Mouse (Mus musculus) left cerebral cortex, postnatal 36 days (tissue): ENCODE data around the gene Klk1b4. TPM values are rescaled to one million over a fixed set of nuclear protein-coding genes. Genes with fewer than 3 reads are reported as not detected.
"Not testable (repeated sequence)": the region's sequence is repeated elsewhere in the genome, so short reads cannot be mapped to it uniquely, and the experiment has no call there.

Experiments
- DNase-seq, 2 experiments: peaks; one replicate each; pipeline ENCODE4 v3.0.0; 2021 to 2022; ENCODE audit warnings: low spot score in 2 of 2, mixed read lengths in 1 of 2
- intact Hi-C: fragments of 180-260 bp; cut with DNase I; formaldehyde crosslinking; loops from one replicate; pipeline ENCODE4 v1.15.1; 2025
- total RNA-seq, 2 experiments: library from RNA; stranded (reverse); gene quantifications; 2 replicates each; pipeline ENCODE4 v1.2.3; 2021

The Klk1b4 gene
- total RNA-seq, 2 experiments from 2014 or later: not detected

DNA sequence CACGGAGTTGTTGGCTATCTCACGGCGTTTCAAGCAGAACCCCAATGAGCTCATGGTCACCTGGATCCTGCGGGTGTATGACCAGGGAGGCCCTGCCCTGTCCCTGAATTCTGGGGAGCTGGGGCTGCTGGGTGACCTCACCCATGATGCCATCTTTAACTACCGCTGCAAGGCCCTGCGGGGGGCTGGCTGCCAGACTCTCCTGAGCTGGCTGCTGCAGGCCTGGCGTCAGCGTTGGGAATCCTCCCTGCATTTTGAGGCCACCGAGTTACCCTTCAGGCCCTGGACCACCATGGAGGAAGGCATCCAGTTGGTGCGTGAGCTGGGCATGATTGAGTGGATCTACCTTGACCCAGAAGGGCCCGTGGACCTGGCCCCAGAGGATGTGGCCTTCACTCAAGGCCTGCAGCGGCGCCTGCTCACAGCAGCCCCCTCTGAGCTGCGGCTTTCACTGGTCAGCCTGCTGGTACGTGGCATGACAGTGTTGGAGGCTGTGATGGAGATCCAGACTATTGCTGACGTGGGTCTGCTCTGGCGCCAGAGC, 43.6 kb downstream of the Klk1b4 start:
- intact Hi-C loops, DNase-seq: not testable (repeated sequence)

DNA sequence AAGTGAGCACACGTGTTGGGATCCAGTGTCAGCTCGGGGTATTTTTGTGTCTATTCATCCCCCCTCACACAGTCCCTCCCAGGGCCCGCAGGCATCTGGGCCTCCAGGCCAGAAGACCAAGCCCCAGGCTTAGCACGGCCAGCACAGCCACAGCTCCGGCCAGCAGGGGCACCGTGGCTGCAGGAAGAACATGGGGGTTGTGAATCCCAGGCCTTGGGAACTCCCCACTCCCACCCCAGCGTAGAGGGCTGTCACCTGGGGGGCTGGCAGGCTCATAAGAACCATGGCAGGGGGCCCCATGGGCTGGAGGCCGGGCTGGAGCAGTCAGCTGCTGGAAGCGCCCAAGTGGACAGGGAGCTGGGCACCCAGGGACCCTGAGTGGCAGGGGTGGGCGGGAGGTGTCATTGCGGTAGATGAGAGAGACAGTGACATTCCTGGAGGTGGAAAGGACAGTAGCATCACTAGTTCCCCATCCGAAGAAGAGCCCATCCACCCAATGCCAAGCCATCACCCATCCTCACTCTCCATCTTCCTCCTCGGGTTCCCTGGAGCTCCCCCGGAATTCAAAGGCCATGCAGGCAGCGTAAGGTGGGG, 45.9 kb downstream of the Klk1b4 start:
- intact Hi-C loops: no loop called here
- no peak for DNase-seq

DNA sequence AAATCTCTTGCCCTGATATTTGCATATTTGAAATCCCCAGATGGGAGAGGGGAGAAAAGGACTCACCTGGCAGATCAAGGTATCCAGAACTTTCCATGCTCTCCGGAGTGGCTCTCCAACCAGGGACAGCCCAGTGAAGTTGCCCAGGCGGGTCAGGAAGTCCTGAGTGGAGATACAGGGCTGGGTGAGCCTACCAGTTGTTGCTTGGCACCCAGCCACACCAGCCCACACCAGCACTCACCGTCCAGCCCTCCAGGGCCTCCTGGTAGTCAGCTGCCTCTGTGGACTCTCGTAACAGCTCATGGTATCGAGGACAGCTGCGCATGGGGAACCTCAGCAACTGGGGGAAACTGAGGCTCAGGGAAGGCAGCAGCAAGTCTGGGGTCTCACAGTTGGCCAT, 47.7 kb downstream of the Klk1b4 start:
- intact Hi-C loops: no loop called here
- no peak for DNase-seq

DNA sequence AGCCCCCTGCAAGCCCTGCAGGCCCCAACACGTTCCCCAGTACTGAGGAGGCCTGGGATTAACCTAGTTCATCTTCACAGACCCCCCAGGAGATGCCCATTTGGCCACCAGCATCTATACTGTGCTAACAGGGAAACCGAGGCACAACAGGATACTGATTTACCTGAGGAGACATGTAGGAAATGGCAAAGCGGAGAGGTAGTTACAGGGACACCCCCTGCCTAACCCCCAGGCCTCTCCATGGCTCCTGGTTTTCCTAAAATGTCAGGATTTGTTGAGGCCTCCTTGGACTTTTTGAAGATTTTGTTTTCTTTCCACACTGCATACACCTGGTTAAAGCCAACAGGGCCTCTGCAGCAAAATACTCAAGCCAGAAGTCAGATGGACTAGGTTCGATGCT, 50.0 kb downstream of the Klk1b4 start, which contains the start of gene Acp4:
Gene Acp4 (minus strand): TSS at position 101 of the 400 bp plus-strand sequence.
- no peak for DNase-seq
- intact Hi-C loops: no loop called here

DNA sequence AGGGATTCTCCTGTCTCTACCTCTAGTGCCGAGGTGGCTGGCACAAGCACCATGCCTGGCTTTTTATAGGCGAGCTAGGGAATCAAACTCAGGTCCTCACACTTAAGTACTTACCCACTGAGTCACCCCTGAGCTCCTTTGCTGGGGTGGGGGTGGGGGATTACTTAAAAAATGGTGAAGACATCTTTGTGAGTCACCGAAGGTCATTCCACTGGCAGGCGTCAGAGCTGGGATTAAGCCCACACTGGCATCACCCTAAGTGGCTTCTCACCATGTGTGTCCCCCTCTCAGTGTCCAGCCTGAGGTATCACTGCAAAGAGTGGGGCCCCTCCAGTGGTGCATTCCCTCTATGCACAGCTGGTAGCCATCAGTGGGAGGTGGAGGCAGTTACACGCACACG, 53.2 kb downstream of the Klk1b4 start:
- intact Hi-C loops: no loop called here

DNA sequence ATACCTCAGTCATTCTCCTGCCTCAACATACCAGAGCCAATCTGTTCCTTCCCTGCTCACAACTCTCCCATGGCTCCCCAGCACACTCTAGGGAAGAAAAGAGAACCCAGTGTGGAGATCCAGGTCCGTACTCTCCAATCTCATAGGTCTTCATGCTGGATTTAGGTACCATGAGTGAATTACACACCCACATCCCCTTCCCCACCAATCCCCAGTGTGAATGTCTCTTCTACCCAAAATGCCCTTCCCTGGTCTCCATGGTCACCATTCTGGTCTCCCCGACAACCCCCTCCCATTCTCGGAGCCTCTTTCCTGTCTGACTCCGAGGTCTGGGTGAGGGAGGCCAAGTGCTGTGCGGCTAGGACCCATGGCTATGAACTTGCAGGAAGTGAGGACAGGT, 53.9 kb downstream of the Klk1b4 start, which contains the start of gene Gm15517:
Gene Gm15517 (plus strand): TSS at position 301 of the 400 bp plus-strand sequence.
- DNase-seq: no peak
- intact Hi-C loops: no loop called here

More for the DNA sequence above, 53.2 kb downstream of the Klk1b4 start:
- DNase-seq: no peak

Other genes starting within 250 kb of the Klk1b4 start
- not detected for gene Klk1b1, start 240.7 kb upstream of the Klk1b4 start, total RNA-seq
- gene Klk1b9, start 231.4 kb upstream of the Klk1b4 start, total RNA-seq: not detected
- not detected for gene Klk1b11, start 211.6 kb upstream of the Klk1b4 start, total RNA-seq
- not detected for gene Klk1b26, start 195.3 kb upstream of the Klk1b4 start, total RNA-seq
- not detected for gene Klk1b27, start 155.1 kb upstream of the Klk1b4 start, total RNA-seq
- gene Klk1b21, start 105.1 kb upstream of the Klk1b4 start, total RNA-seq: not detected
- gene Klk1b22, start 94.8 kb upstream of the Klk1b4 start, total RNA-seq: not detected
- gene Klk1b16, start 70.7 kb upstream of the Klk1b4 start, total RNA-seq: not detected
- not detected for gene Klk1b24, start 19.2 kb upstream of the Klk1b4 start, total RNA-seq
- gene Klk1b3, start 9.2 kb upstream of the Klk1b4 start, total RNA-seq: not detected
- gene Klk1b5, start 8.5 kb downstream of the Klk1b4 start, total RNA-seq: not detected
- gene Klk1, start 17.9 kb downstream of the Klk1b4 start, total RNA-seq: not detected
- gene Gm36864, start 28.7 kb downstream of the Klk1b4 start, total RNA-seq: not detected
- gene 1700028J19Rik, start 39.3 kb downstream of the Klk1b4 start, total RNA-seq: 1 to 10 TPM; 1.4 to 2.1 TPM
- 10 to 100 TPM; 70.3 to 70.5 TPM for gene 2410002F23Rik, start 39.3 kb downstream of the Klk1b4 start, total RNA-seq
- gene Acp4, start 49.9 kb downstream of the Klk1b4 start, total RNA-seq: not detected
- gene Gm15517, start 54.0 kb downstream of the Klk1b4 start, total RNA-seq: not detected
- 1 to 10 TPM; 3.9 to 4.0 TPM for gene Clec11a, start 99.5 kb downstream of the Klk1b4 start, total RNA-seq
- 100 to 1,000 TPM; 586 to 632 TPM for gene Shank1, start 102.8 kb downstream of the Klk1b4 start, total RNA-seq
- 10 to 100 TPM; 58.3 to 70.5 TPM for gene Syt3, start 176.7 kb downstream of the Klk1b4 start, total RNA-seq
- gene 1700008O03Rik, start 178.4 kb downstream of the Klk1b4 start, total RNA-seq: 1 to 10 TPM; 2.0 to 2.1 TPM
- 100 to 1,000 TPM; 282 to 313 TPM for gene Lrrc4b, start 221.6 kb downstream of the Klk1b4 start, total RNA-seq